ENCODE assay signal across 33 mouse cellular contexts in genomic region chr10:23951714-23952113, GRCm38 (mm10). TPM values are rescaled to one million over a fixed set of nuclear protein-coding genes. Genes with fewer than 3 reads are reported as not detected.
A peak's percentile ranks its signal among the peaks of the same experiment; 100 is the strongest.
DNase-seq lines count a peak whose midpoint lies in the region; ATAC-seq lines count a peak whose summit lies in the region.
"Had no signal": no experiment of that assay in that cellular context is flagged by ENCODE, and none has a peak within 500 bp of the region (broad histone marks: within the 10 kb centered on the region; RNA-seq: fewer than 3 reads in every experiment).

No protein-coding gene starts in this region.

- H3K4me3 ChIP-seq in midbrain, embryonic 11.5 days (ENCODE audit: low read depth, low read length) = no peak overlapping the region
- H3K4me3 ChIP-seq in midbrain, embryonic 10.5 days = no peak overlapping the region
- H3K4me3 ChIP-seq: heart, adult 2 months; heart, embryonic 13.5 days; hindbrain, embryonic 15.5 days; layer of hippocampus, adult 2 months; liver, embryonic 15.5 days; neural tube, embryonic 13.5 days had no signal

- no peaks in the 10 kb centered on the region for H3K27me3 ChIP-seq in midbrain, embryonic 11.5 days (ENCODE audit: control insufficient read depth, insufficient read depth, low read length)
- no peaks in the 10 kb centered on the region for H3K27me3 ChIP-seq in midbrain, embryonic 10.5 days (ENCODE audit: low read depth, poor library complexity, severe bottlenecking)
- H3K27me3 ChIP-seq: heart, embryonic 13.5 days; hindbrain, embryonic 15.5 days; liver, embryonic 15.5 days; neural tube, embryonic 13.5 days had no signal

- H3K9me3 ChIP-seq in midbrain, embryonic 11.5 days (ENCODE audit: control insufficient read depth, low read length) = no peaks in the 10 kb centered on the region
- no peaks in the 10 kb centered on the region for H3K9me3 ChIP-seq in midbrain, embryonic 10.5 days (replicated peaks)
- H3K9me3 ChIP-seq: heart, embryonic 13.5 days; hindbrain, embryonic 15.5 days; liver, embryonic 15.5 days; neural tube, embryonic 13.5 days had no signal

- H3K36me3 ChIP-seq in midbrain, embryonic 11.5 days (ENCODE audit: control insufficient read depth, insufficient read depth, low read length) = no peaks in the 10 kb centered on the region
- no peaks in the 10 kb centered on the region for H3K36me3 ChIP-seq in midbrain, embryonic 10.5 days
- H3K36me3 ChIP-seq: heart, embryonic 13.5 days; hindbrain, embryonic 15.5 days; liver, embryonic 15.5 days; neural tube, embryonic 13.5 days had no signal

- no peak overlapping the region for H3K4me2 ChIP-seq in midbrain, embryonic 11.5 days
- H3K4me2 ChIP-seq: heart, embryonic 13.5 days; hindbrain, embryonic 15.5 days; liver, embryonic 15.5 days; lung, embryonic 14.5 days; neural tube, embryonic 13.5 days had no signal

- peak; percentile 60 for DNase-seq in midbrain, embryonic 11.5 days (ENCODE audit: low spot score, missing footprints)
- DNase-seq in midbrain, embryonic 10.5 days (ENCODE audit: low spot score) = no peak
- DNase-seq in cerebellum, adult 11 months = peak; percentile 40
- DNase-seq in cerebellum, adult 9-10 months = peak; percentile 71
- peak; percentile 56 to 63 for DNase-seq in cerebellum, postnatal 36 days
- DNase-seq in T-cell, adult 2 months (ENCODE audit: low spot score) = no peak
- DNase-seq: adrenal gland, postnatal 14 days; gastrocnemius, postnatal 36 days; heart, adult 2 months; heart, postnatal 10 days; kidney, adult 2 months; kidney, postnatal 36 days; liver; lung, embryonic 14.5 days; lung, postnatal 14 days; thymus, adult 2 months; thymus, postnatal 36 days had no signal

- H3K9ac ChIP-seq in midbrain, embryonic 11.5 days (ENCODE audit: low read length) = no peak overlapping the region
- H3K9ac ChIP-seq: heart, embryonic 13.5 days; hindbrain, embryonic 15.5 days; liver, embryonic 15.5 days; lung, embryonic 14.5 days; neural tube, embryonic 13.5 days had no signal

- ATAC-seq in midbrain, embryonic 11.5 days (ENCODE audit: low FRiP score) = no peak
- ATAC-seq in erythroblast, adult 5-6 weeks (replicated peaks; ENCODE audit: low FRiP score, poor library complexity, severe bottlenecking) = no peak
- ATAC-seq: CD4-positive, CD25-positive, alpha-beta regulatory T cell, adult 4 months; forebrain, embryonic 14.5 days had no signal

- H3K27ac ChIP-seq in midbrain, embryonic 11.5 days (ENCODE audit: low read depth, low read length) = no peak overlapping the region
- H3K27ac ChIP-seq in midbrain, embryonic 10.5 days (replicated peaks) = no peak overlapping the region
- H3K27ac ChIP-seq: heart, adult 2 months; heart, embryonic 13.5 days; hindbrain, embryonic 15.5 days; layer of hippocampus, adult 2 months; liver, embryonic 15.5 days; neural tube, embryonic 13.5 days had no signal

- 84% methylated on average over 6 of the region's 6 CpGs for WGBS in midbrain, embryonic 11.5 days
- 88% methylated on average over 6 of the region's 6 CpGs for WGBS in midbrain, embryonic 10.5 days

- no peaks in the 10 kb centered on the region for H3K4me1 ChIP-seq in midbrain, embryonic 11.5 days (ENCODE audit: control insufficient read depth, insufficient read depth, low read length)
- H3K4me1 ChIP-seq in midbrain, embryonic 10.5 days = no peaks in the 10 kb centered on the region
- H3K4me1 ChIP-seq: hindbrain, embryonic 15.5 days; liver, embryonic 15.5 days; neural tube, embryonic 13.5 days had no signal

RNA-seq across cellular contexts. Expression of gene Taar3, which starts 2.4 kb away (rescaled TPM):
- polyA plus RNA-seq in midbrain, embryonic 11.5 days (2014; fragmentation: Nextera tagmentation; extraction: Ambion mirVana) = not detected in 2 replicates
- not detected in 2 replicates for polyA plus RNA-seq in midbrain, embryonic 10.5 days (2016; fragmentation: Nextera tagmentation; extraction: Ambion mirVana)
- total RNA-seq in erythroblast, adult 5-6 weeks (2015; ENCODE audit: low replicate concordance) = not detected in 2 replicates
- total RNA-seq in erythroblast, adult 5-6 weeks (2017; ENCODE audit: low replicate concordance) = not detected in 2 replicates
- total RNA-seq: adrenal gland, postnatal 14 days; gastrocnemius, adult 18-20 months; gastrocnemius, postnatal 36 days; heart, adult 2 months; heart, postnatal 10 days; hematopoietic stem cell, adult 5-6 weeks; layer of hippocampus, adult 2 months; layer of hippocampus, postnatal 14 days; left cerebral cortex, adult 8-10 months had no signal
- polyA plus RNA-seq: CD4-positive, CD25-positive, alpha-beta regulatory T cell, adult 4 months; embryonic facial prominence, embryonic 11.5 days; forebrain, embryonic 14.5 days; heart, adult 2 months; heart, embryonic 13.5 days; hindbrain, embryonic 15.5 days; intestine, embryonic 14.5 days; kidney, adult 2 months; kidney, embryonic 16.5 days; limb, embryonic 11.5 days; liver, embryonic 15.5 days; lung, embryonic 14.5 days; neural tube, embryonic 13.5 days; thymus, adult 2 months had no signal

RNA-seq across cellular contexts. Expression of gene Taar4, which starts 8.6 kb away (rescaled TPM):
- polyA plus RNA-seq in midbrain, embryonic 11.5 days (2014; fragmentation: Nextera tagmentation; extraction: Ambion mirVana) = not detected in 2 replicates
- polyA plus RNA-seq in midbrain, embryonic 10.5 days (2016; fragmentation: Nextera tagmentation; extraction: Ambion mirVana) = not detected in 2 replicates
- total RNA-seq in erythroblast, adult 5-6 weeks (2015; ENCODE audit: low replicate concordance) = not detected in 2 replicates
- total RNA-seq in erythroblast, adult 5-6 weeks (2017; ENCODE audit: low replicate concordance) = not detected in 2 replicates
- total RNA-seq: adrenal gland, postnatal 14 days; gastrocnemius, adult 18-20 months; gastrocnemius, postnatal 36 days; heart, adult 2 months; heart, postnatal 10 days; hematopoietic stem cell, adult 5-6 weeks; layer of hippocampus, adult 2 months; layer of hippocampus, postnatal 14 days; left cerebral cortex, adult 8-10 months had no signal
- polyA plus RNA-seq: CD4-positive, CD25-positive, alpha-beta regulatory T cell, adult 4 months; embryonic facial prominence, embryonic 11.5 days; forebrain, embryonic 14.5 days; heart, adult 2 months; heart, embryonic 13.5 days; hindbrain, embryonic 15.5 days; intestine, embryonic 14.5 days; kidney, adult 2 months; kidney, embryonic 16.5 days; limb, embryonic 11.5 days; liver, embryonic 15.5 days; lung, embryonic 14.5 days; neural tube, embryonic 13.5 days had no signal

RNA-seq across cellular contexts. Expression of gene Taar2, which starts 13.3 kb away (rescaled TPM):
- polyA plus RNA-seq in midbrain, embryonic 11.5 days (2014; fragmentation: Nextera tagmentation; extraction: Ambion mirVana) = not detected in 2 replicates
- polyA plus RNA-seq in midbrain, embryonic 10.5 days (2016; fragmentation: Nextera tagmentation; extraction: Ambion mirVana) = not detected in 2 replicates
- not detected in 2 replicates for total RNA-seq in erythroblast, adult 5-6 weeks (2015; ENCODE audit: low replicate concordance)
- not detected in 2 replicates for total RNA-seq in erythroblast, adult 5-6 weeks (2017; ENCODE audit: low replicate concordance)
- total RNA-seq: adrenal gland, postnatal 14 days; gastrocnemius, adult 18-20 months; gastrocnemius, postnatal 36 days; heart, adult 2 months; heart, postnatal 10 days; hematopoietic stem cell, adult 5-6 weeks; layer of hippocampus, adult 2 months; layer of hippocampus, postnatal 14 days; left cerebral cortex, adult 8-10 months had no signal
- polyA plus RNA-seq: CD4-positive, CD25-positive, alpha-beta regulatory T cell, adult 4 months; embryonic facial prominence, embryonic 11.5 days; forebrain, embryonic 14.5 days; heart, adult 2 months; heart, embryonic 13.5 days; hindbrain, embryonic 15.5 days; kidney, adult 2 months; kidney, embryonic 16.5 days; limb, embryonic 11.5 days; liver, embryonic 15.5 days; lung, embryonic 14.5 days; thymus, adult 2 months had no signal

RNA-seq across cellular contexts. Expression of gene Taar5, which starts 18.8 kb away (rescaled TPM):
- polyA plus RNA-seq in midbrain, embryonic 11.5 days (2014; fragmentation: Nextera tagmentation; extraction: Ambion mirVana) = not detected in 2 replicates
- not detected in 2 replicates for polyA plus RNA-seq in midbrain, embryonic 10.5 days (2016; fragmentation: Nextera tagmentation; extraction: Ambion mirVana)
- not detected in 2 replicates for total RNA-seq in erythroblast, adult 5-6 weeks (2015; ENCODE audit: low replicate concordance)
- total RNA-seq in erythroblast, adult 5-6 weeks (2017; ENCODE audit: low replicate concordance) = not detected in 2 replicates
- total RNA-seq: adrenal gland, postnatal 14 days; gastrocnemius, adult 18-20 months; gastrocnemius, postnatal 36 days; heart, adult 2 months; heart, postnatal 10 days; hematopoietic stem cell, adult 5-6 weeks; layer of hippocampus, adult 2 months; layer of hippocampus, postnatal 14 days; left cerebral cortex, adult 8-10 months had no signal
- polyA plus RNA-seq: CD4-positive, CD25-positive, alpha-beta regulatory T cell, adult 4 months; embryonic facial prominence, embryonic 11.5 days; forebrain, embryonic 14.5 days; heart, adult 2 months; heart, embryonic 13.5 days; hindbrain, embryonic 15.5 days; intestine, embryonic 14.5 days; limb, embryonic 11.5 days; liver, embryonic 15.5 days; lung, embryonic 14.5 days; neural tube, embryonic 13.5 days; thymus, adult 2 months had no signal

RNA-seq across cellular contexts. Expression of gene Taar1, which starts 31.6 kb away (rescaled TPM):
- polyA plus RNA-seq in midbrain, embryonic 11.5 days (2014; fragmentation: Nextera tagmentation; extraction: Ambion mirVana) = not detected in 2 replicates
- not detected in 2 replicates for polyA plus RNA-seq in midbrain, embryonic 10.5 days (2016; fragmentation: Nextera tagmentation; extraction: Ambion mirVana)
- total RNA-seq in erythroblast, adult 5-6 weeks (2015; ENCODE audit: low replicate concordance) = not detected in 2 replicates
- total RNA-seq in erythroblast, adult 5-6 weeks (2017; ENCODE audit: low replicate concordance) = not detected in 2 replicates
- total RNA-seq: adrenal gland, postnatal 14 days; gastrocnemius, adult 18-20 months; gastrocnemius, postnatal 36 days; heart, adult 2 months; heart, postnatal 10 days; hematopoietic stem cell, adult 5-6 weeks; layer of hippocampus, adult 2 months; layer of hippocampus, postnatal 14 days; left cerebral cortex, adult 8-10 months had no signal
- polyA plus RNA-seq: CD4-positive, CD25-positive, alpha-beta regulatory T cell, adult 4 months; embryonic facial prominence, embryonic 11.5 days; forebrain, embryonic 14.5 days; heart, adult 2 months; heart, embryonic 13.5 days; hindbrain, embryonic 15.5 days; intestine, embryonic 14.5 days; kidney, adult 2 months; kidney, embryonic 16.5 days; limb, embryonic 11.5 days; liver, embryonic 15.5 days; lung, embryonic 14.5 days; neural tube, embryonic 13.5 days; thymus, adult 2 months had no signal

Comparison
In these comparisons a context has a peak if more than half of its experiments do, and no peak if none do; other contexts are left out.
1. DNase-seq: peak in midbrain, embryonic 11.5 days (single experiment), cerebellum, adult 11 months (single experiment), cerebellum, adult 9-10 months (single experiment) and cerebellum, postnatal 36 days (2 of 2); none in midbrain, embryonic 10.5 days (single experiment) and T-cell, adult 2 months (single experiment).